Mouse (Mus musculus) MEL (cell line): ENCODE measurements around the gene Eef2k. TPM values are rescaled to one million over a fixed set of nuclear protein-coding genes. Genes with fewer than 3 reads are reported as not detected.

Source experiments
- DNase-seq: peaks from one replicate; pipeline ENCODE4 v3.0.0; 2011; ENCODE audit warnings: low read depth, low spot score
- H3K27ac ChIP-seq: 2 replicates; pipeline ENCODE4 v1.5.1; 2012; ENCODE audit warnings: low read depth, mild to moderate bottlenecking, control low read depth, low read length, moderate library complexity; ENCODE audit not compliant: control insufficient read depth
- H3K27me3 ChIP-seq, 2 experiments: fragments of 150-350 bp in 1 of 2; sonication (generic) in 1 of 2; 2 replicates each; pipeline ENCODE4 v1.6.1; 2012; ENCODE audit warnings: low read length in 2 of 2, mild to moderate bottlenecking in 2 of 2, improper control_type of control experiment in 1 of 2, moderate library complexity in 1 of 2; ENCODE audit not compliant: insufficient read depth in 2 of 2, control insufficient read depth in 1 of 2
- H3K36me3 ChIP-seq, 2 experiments: 2 replicates each; pipeline ENCODE4 v1.6.1; 2012 to 2014; ENCODE audit warnings: low read length in 2 of 2, improper control_type of control experiment in 1 of 2, inconsistent platforms in 1 of 2, mild to moderate bottlenecking in 1 of 2; ENCODE audit not compliant: insufficient read depth in 2 of 2, control insufficient read depth in 1 of 2
- H3K4me1 ChIP-seq, 2 experiments: fragments of 150-350 bp in 1 of 2; sonication (generic) in 1 of 2; 2 replicates each; pipeline ENCODE4 v1.6.1; 2012; ENCODE audit warnings: low read length in 2 of 2, improper control_type of control experiment in 1 of 2, mild to moderate bottlenecking in 1 of 2; ENCODE audit not compliant: insufficient read depth in 2 of 2, control insufficient read depth in 1 of 2
- H3K4me3 ChIP-seq, 2 experiments: fragments of 150-350 bp in 1 of 2; sonication (generic) in 1 of 2; 2 replicates each; pipeline ENCODE4 v1.5.1; 2012; ENCODE audit warnings: low read depth in 2 of 2, low read length in 2 of 2, mild to moderate bottlenecking in 2 of 2, moderate library complexity in 2 of 2, control low read depth in 1 of 2, improper control_type of control experiment in 1 of 2; ENCODE audit not compliant: control insufficient read depth in 1 of 2, insufficient read depth in 1 of 2
- H3K79me2 ChIP-seq: 2 replicates; pipeline ENCODE4 v1.6.1; 2012; ENCODE audit warnings: mild to moderate bottlenecking, low read length, moderate library complexity; ENCODE audit not compliant: control insufficient read depth, poor library complexity, insufficient read depth
- H3K9ac ChIP-seq: 2 replicates; pipeline ENCODE4 v1.6.1; 2012; ENCODE audit warnings: low read depth, mild to moderate bottlenecking, control low read depth, low read length, moderate library complexity; ENCODE audit not compliant: control insufficient read depth, poor library complexity, severe bottlenecking
- H3K9me3 ChIP-seq: fragments of 150-350 bp; sonication (generic); replicated peaks from 2 replicates; pipeline ENCODE4 v1.6.1; 2012; ENCODE audit warnings: mild to moderate bottlenecking, low read length, improper control_type of control experiment, moderate library complexity; ENCODE audit not compliant: insufficient read depth
- BHLHE40 ChIP-seq: IDR thresholded peaks from 2 replicates; pipeline ENCODE4 v1.6.1; 2012; ENCODE audit warnings: low read depth, mild to moderate bottlenecking, inconsistent platforms, low read length, improper control_type of control experiment, borderline replicate concordance
- CHD1 ChIP-seq: IDR thresholded peaks from 2 replicates; pipeline ENCODE4 v1.6.1; 2012; ENCODE audit warnings: low read depth, mild to moderate bottlenecking, inconsistent platforms, low read length, improper control_type of control experiment
- CHD2 ChIP-seq: IDR thresholded peaks from 2 replicates; pipeline ENCODE4 v1.6.1; 2011; ENCODE audit warnings: low read length, improper control_type of control experiment
- CTCF ChIP-seq, 3 experiments: IDR thresholded peaks in 2 of 3; conservative IDR thresholded peaks in 1 of 3; 2 replicates each; pipeline ENCODE4 v1.5.1; 2011 to 2012; ENCODE audit warnings: low read length in 3 of 3, low read depth in 2 of 3, mild to moderate bottlenecking in 2 of 3, improper control_type of control experiment in 1 of 3, inconsistent platforms in 1 of 3, mixed read lengths in 1 of 3, moderate library complexity in 1 of 3; ENCODE audit not compliant: control insufficient read depth in 1 of 3, insufficient read depth in 1 of 3, poor library complexity in 1 of 3, severe bottlenecking in 1 of 3
- E2F4 ChIP-seq: IDR thresholded peaks from 2 replicates; pipeline ENCODE4 v1.6.1; 2011; ENCODE audit warnings: low read depth, low read length, improper control_type of control experiment, borderline replicate concordance
- ELF1 ChIP-seq: IDR thresholded peaks from 2 replicates; pipeline ENCODE4 v1.6.1; 2014; ENCODE audit warnings: low read depth, mild to moderate bottlenecking, inconsistent platforms, low read length, improper control_type of control experiment, moderate library complexity
- EP300 ChIP-seq, 2 experiments: IDR thresholded peaks; 2 replicates each; pipeline ENCODE4 v1.6.1; 2011; ENCODE audit warnings: improper control_type of control experiment in 2 of 2, low read length in 2 of 2, low read depth in 1 of 2, mild to moderate bottlenecking in 1 of 2
- ETS1 ChIP-seq: IDR thresholded peaks from 2 replicates; pipeline ENCODE4 v1.6.1; 2012; ENCODE audit warnings: low read depth, mild to moderate bottlenecking, inconsistent platforms, low read length, improper control_type of control experiment, moderate library complexity
- GABPA ChIP-seq: IDR thresholded peaks from 2 replicates; pipeline ENCODE4 v1.6.1; 2012; ENCODE audit warnings: low read depth, mild to moderate bottlenecking, inconsistent platforms, low read length, improper control_type of control experiment, moderate library complexity
- GATA1 ChIP-seq: IDR thresholded peaks from 2 replicates; pipeline ENCODE4 v1.6.1; 2011; ENCODE audit warnings: low read depth, low read length, improper control_type of control experiment
- HCFC1 ChIP-seq: IDR thresholded peaks from 2 replicates; pipeline ENCODE4 v1.6.1; 2012; ENCODE audit warnings: low read depth, mild to moderate bottlenecking, inconsistent platforms, low read length, improper control_type of control experiment, moderate library complexity
- JUND ChIP-seq: IDR thresholded peaks from 2 replicates; pipeline ENCODE4 v1.6.1; 2011; ENCODE audit warnings: low read depth, mild to moderate bottlenecking, improper control_type of control experiment, low read length
- KAT2A ChIP-seq: conservative IDR thresholded peaks from 2 replicates; pipeline ENCODE4 v1.6.1; 2012; ENCODE audit warnings: low read depth, low read length, improper control_type of control experiment, inconsistent platforms
- MAFK ChIP-seq: IDR thresholded peaks from 2 replicates; pipeline ENCODE4 v1.6.1; 2011; ENCODE audit warnings: low read depth, mild to moderate bottlenecking, low read length, improper control_type of control experiment, borderline replicate concordance
- MAX ChIP-seq: IDR thresholded peaks from 2 replicates; pipeline ENCODE4 v1.6.1; 2011; ENCODE audit warnings: low read length, improper control_type of control experiment
- MAZ ChIP-seq: IDR thresholded peaks from 2 replicates; pipeline ENCODE4 v1.6.1; 2012; ENCODE audit warnings: low read depth, mild to moderate bottlenecking, inconsistent platforms, low read length, improper control_type of control experiment
- MEF2A ChIP-seq: IDR thresholded peaks from 2 replicates; pipeline ENCODE4 v1.6.1; 2014; ENCODE audit warnings: low read depth, mild to moderate bottlenecking, inconsistent platforms, low read length, improper control_type of control experiment; ENCODE audit not compliant: poor library complexity, insufficient replicate concordance, severe bottlenecking; ENCODE audit errors: extremely low read depth
- MYB ChIP-seq: IDR thresholded peaks from 2 replicates; pipeline ENCODE4 v1.6.1; 2011; ENCODE audit warnings: mild to moderate bottlenecking, low read depth, low read length, improper control_type of control experiment
- MYC ChIP-seq: IDR thresholded peaks from 2 replicates; pipeline ENCODE4 v1.6.1; 2011; ENCODE audit warnings: low read depth, mild to moderate bottlenecking, low read length, improper control_type of control experiment, moderate library complexity
- NELFE ChIP-seq: IDR thresholded peaks from 2 replicates; pipeline ENCODE4 v1.6.1; 2011; ENCODE audit warnings: low read depth, low read length, improper control_type of control experiment
- NRF1 ChIP-seq: IDR thresholded peaks from 2 replicates; pipeline ENCODE4 v1.6.1; 2014; ENCODE audit warnings: low read depth, mild to moderate bottlenecking, inconsistent platforms, low read length, improper control_type of control experiment, moderate library complexity; ENCODE audit not compliant: poor library complexity, insufficient read depth, severe bottlenecking
- POLR2A ChIP-seq, 2 experiments: IDR thresholded peaks; 2 replicates each; pipeline ENCODE4 v1.6.1; 2011 to 2012; ENCODE audit warnings: low read length in 2 of 2, mild to moderate bottlenecking in 2 of 2, control low read depth in 1 of 2, improper control_type of control experiment in 1 of 2, low read depth in 1 of 2, moderate library complexity in 1 of 2; ENCODE audit not compliant: control insufficient read depth in 1 of 2, insufficient read depth in 1 of 2, poor library complexity in 1 of 2
- POLR2AphosphoS2 ChIP-seq: IDR thresholded peaks from 2 replicates; pipeline ENCODE4 v1.6.1; 2011; ENCODE audit warnings: low read length, improper control_type of control experiment
- POLR2AphosphoS5 ChIP-seq: IDR thresholded peaks from 2 replicates; pipeline ENCODE4 v1.6.1; 2012; ENCODE audit warnings: low read depth, borderline replicate concordance, mild to moderate bottlenecking, inconsistent platforms, low read length, moderate library complexity, mixed read lengths
- RAD21 ChIP-seq: IDR thresholded peaks from 2 replicates; pipeline ENCODE4 v1.6.1; 2011; ENCODE audit warnings: mild to moderate bottlenecking, low read depth, low read length, improper control_type of control experiment
- RCOR1 ChIP-seq: IDR thresholded peaks from 2 replicates; pipeline ENCODE4 v1.6.1; 2012; ENCODE audit warnings: low read depth, mild to moderate bottlenecking, inconsistent platforms, low read length, improper control_type of control experiment
- SIN3A ChIP-seq: IDR thresholded peaks from 2 replicates; pipeline ENCODE4 v1.6.1; 2012; ENCODE audit warnings: low read length, improper control_type of control experiment, inconsistent platforms
- SMC3 ChIP-seq: IDR thresholded peaks from 2 replicates; pipeline ENCODE4 v1.6.1; 2011; ENCODE audit warnings: low read depth, low read length, improper control_type of control experiment
- TBP ChIP-seq: IDR thresholded peaks from 2 replicates; pipeline ENCODE4 v1.8.0; 2011; ENCODE audit warnings: low read depth, low read length, improper control_type of control experiment
- TCF12 ChIP-seq: IDR thresholded peaks from 2 replicates; pipeline ENCODE4 v1.6.1; 2014; ENCODE audit warnings: low read depth, mild to moderate bottlenecking, inconsistent platforms, low read length, improper control_type of control experiment, moderate library complexity
- UBTF ChIP-seq: IDR thresholded peaks from 2 replicates; pipeline ENCODE4 v1.6.1; 2012; ENCODE audit warnings: low read depth, mild to moderate bottlenecking, inconsistent platforms, low read length, improper control_type of control experiment, moderate library complexity, borderline replicate concordance; ENCODE audit not compliant: insufficient read depth
- USF1 ChIP-seq: IDR thresholded peaks from 2 replicates; pipeline ENCODE4 v1.6.1; 2014; ENCODE audit warnings: low read depth, mild to moderate bottlenecking, inconsistent platforms, low read length, improper control_type of control experiment, moderate library complexity
- USF2 ChIP-seq, 2 experiments: IDR thresholded peaks; 2 replicates each; pipeline ENCODE4 v1.6.1; 2011 to 2012; ENCODE audit warnings: improper control_type of control experiment in 2 of 2, low read length in 2 of 2, borderline replicate concordance in 1 of 2, inconsistent platforms in 1 of 2, low read depth in 1 of 2, mild to moderate bottlenecking in 1 of 2; ENCODE audit not compliant: insufficient read depth in 1 of 2
- ZC3H11A ChIP-seq: IDR thresholded peaks from 2 replicates; pipeline ENCODE4 v1.6.1; 2012; ENCODE audit warnings: low read depth, mild to moderate bottlenecking, inconsistent platforms, low read length, improper control_type of control experiment
- ZKSCAN1 ChIP-seq: IDR thresholded peaks from 2 replicates; pipeline ENCODE4 v1.6.1; 2012; ENCODE audit warnings: low read depth, mild to moderate bottlenecking, inconsistent platforms, low read length, improper control_type of control experiment, moderate library complexity
- ZMIZ1 ChIP-seq: IDR thresholded peaks from 2 replicates; pipeline ENCODE4 v1.6.1; 2012; ENCODE audit warnings: low read depth, mild to moderate bottlenecking, inconsistent platforms, low read length, improper control_type of control experiment, moderate library complexity
- ZNF384 ChIP-seq: IDR thresholded peaks from 2 replicates; pipeline ENCODE4 v1.6.1; 2012; ENCODE audit warnings: low read depth, mild to moderate bottlenecking, inconsistent platforms, low read length, improper control_type of control experiment
- polyA plus RNA-seq, 2 experiments: library from polyadenylated mRNA; stranded (reverse) in 1 of 2; unstranded in 1 of 2; fragments of >175 nt in 1 of 2; fragments of >200 nt in 1 of 2; gene quantifications; 2 replicates each; pipeline versions ENCODE4 v1.2.1 to v1.2.4; 2012; ENCODE audit warnings: low replicate concordance in 2 of 2, low read depth in 1 of 2; ENCODE audit not compliant: insufficient read length in 2 of 2, insufficient read depth in 1 of 2, missing spikeins in 1 of 2
- total RNA-seq: library from RNA; depleted of rRNA; stranded (reverse); fragments of 300-350 nt; gene quantifications from 2 replicates; pipeline ENCODE4 v1.2.3, GENCODE M21; 2012

Gene Eef2k
- total and polyA plus RNA-seq, 3 experiments, result 56.2 to 69.2 TPM; not detected in 1

- H3K27ac ChIP-seq, result peak overlapping the region; percentile 92
- peak; percentile 54; the same call in 1 of the 2 replicates for TF ChIP-seq TCF12
- no peak for TF ChIP-seq MEF2A
- TF ChIP-seq ZNF384, result no peak
- no peak for TF ChIP-seq GABPA
- TF ChIP-seq NRF1, result no peak
- no peak for TF ChIP-seq BHLHE40
- TF ChIP-seq HCFC1, result peak; percentile 57
- TF ChIP-seq GATA1, result no peak
- TF ChIP-seq EP300 (IDR thresholded peaks at IDR 0.05; ENCODE audit: low read depth in 1 of 2, low read length in 2 of 2), result no peak
- TF ChIP-seq MAX, result peak; percentile 89
- peak; percentile 95 for TF ChIP-seq ZMIZ1
- TF ChIP-seq RCOR1, result no peak
- no peak for TF ChIP-seq E2F4
- peak; percentile 96 for TF ChIP-seq USF1
- TF ChIP-seq CHD2, result no peak
- TF ChIP-seq MAFK, result no peak
- peak; percentile 78; the same call in 1 of the 2 replicates for TF ChIP-seq POLR2AphosphoS2
- no peak for TF ChIP-seq SMC3
- TF ChIP-seq TBP, result no peak
- peak; percentile 64 for TF ChIP-seq MYC
- TF ChIP-seq MYB, result no peak
- no peak for TF ChIP-seq UBTF
- TF ChIP-seq CTCF (IDR thresholded peaks at IDR 0.05 in 2 of 3, conservative IDR thresholded peaks at IDR 0.05 in 1 of 3; ENCODE audit: control insufficient read depth in 1 of 3, insufficient read depth in 1 of 3, low read depth in 2 of 3, low read length in 3 of 3, poor library complexity in 1 of 3, severe bottlenecking in 1 of 3), result no peak
- TF ChIP-seq USF2 (IDR thresholded peaks at IDR 0.05; ENCODE audit: borderline replicate concordance in 1 of 2, insufficient read depth in 1 of 2, low read depth in 1 of 2, low read length in 2 of 2), result peak in 1 of 2 experiments; percentile 69; a peak in 2 of 4 replicates
- peak; percentile 28 to 95; a peak in 2 of 4 replicates for TF ChIP-seq POLR2A (IDR thresholded peaks at IDR 0.05; ENCODE audit: control insufficient read depth in 1 of 2, insufficient read depth in 1 of 2, low read depth in 1 of 2, low read length in 2 of 2, poor library complexity in 1 of 2)
- no peak for TF ChIP-seq RAD21
- TF ChIP-seq MAZ, result no peak
- peak; percentile 86 for TF ChIP-seq SIN3A
- TF ChIP-seq ETS1, result no peak
- 0 out of 2 replicates have a peak, but pooled peaks have one; percentile 44 for TF ChIP-seq CHD1
- peak; percentile 37; the same call in 1 of the 2 replicates for TF ChIP-seq POLR2AphosphoS5
- no peak for TF ChIP-seq ZKSCAN1
- TF ChIP-seq JUND, result no peak
- TF ChIP-seq NELFE, result peak; percentile 82
- no peak for TF ChIP-seq ZC3H11A
- no peak for TF ChIP-seq KAT2A
- TF ChIP-seq ELF1, result peak; percentile 88
These were observed 7.7 kb upstream of the Eef2k start for GRCm38 (mm10) chr7:120834863-120835372.

More at GRCm38 (mm10) chr7:120834863-120835372, 7.7 kb upstream of the Eef2k start:
- DNase-seq, result peak; percentile 96
- Histone ChIP-seq H3K36me3 (peaks cover 0 to 12% of the 10 kb centered on the region in 2 experiments; a peak in 2 of 4 replicates), H3K27me3 (no peaks in the 10 kb centered on the region), H3K9me3 (no peaks in the 10 kb centered on the region), H3K9ac (peak overlapping the region; percentile 88), H3K4me3 (peak overlapping the region; percentile 68 to 99), H3K79me2 (peaks cover 1% of the 10 kb centered on the region; the same call in 1 of the 2 replicates), H3K4me1 (peaks cover 5 to 21% of the 10 kb centered on the region in 2 experiments)
